20 mouse cellular contexts compared by ENCODE assay signal in the genomic region with DNA sequence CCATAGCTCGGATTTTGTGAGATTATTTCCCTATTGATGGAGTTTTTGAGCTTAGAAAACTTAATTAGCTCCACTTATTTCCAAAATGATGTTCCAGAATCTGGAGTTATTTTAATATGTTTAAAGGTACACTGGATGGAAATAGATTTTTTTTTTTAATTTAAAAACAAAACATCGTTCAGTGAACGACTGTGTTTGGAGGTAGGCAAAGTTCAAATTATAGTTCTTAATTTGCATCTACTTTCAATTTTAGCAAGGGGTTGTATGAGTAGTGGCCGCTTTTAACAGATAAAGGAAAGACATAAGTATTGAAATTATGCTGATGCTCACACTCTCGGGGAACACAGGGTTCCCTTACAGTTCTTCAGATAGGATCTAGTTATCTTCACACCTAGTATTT.
A peak's percentile ranks its signal among the peaks of the same experiment; 100 is the strongest.
DNase-seq lines count a peak whose midpoint lies in the region; ATAC-seq and TF ChIP-seq lines count a peak whose summit lies in the region.
"Had no signal": no experiment of that assay in that cellular context is flagged by ENCODE, and none has a peak within 500 bp of the region (broad histone marks: within the 10 kb centered on the region; RNA-seq: fewer than 3 reads in every experiment).

No protein-coding gene starts in this region.

- peaks cover 4% of the 10 kb centered on the region for H3K4me1 ChIP-seq in heart, postnatal 0 days (ENCODE audit: control insufficient read depth, insufficient read depth)
- peaks cover 5% of the 10 kb centered on the region for H3K4me1 ChIP-seq in heart, embryonic 10.5 days
- peaks cover 12% of the 10 kb centered on the region; the same call in 1 of the 2 replicates for H3K4me1 ChIP-seq in embryonic facial prominence, embryonic 13.5 days
- H3K4me1 ChIP-seq in limb, embryonic 13.5 days = peaks cover 4% of the 10 kb centered on the region; the same call in 1 of the 2 replicates

- H3K4me3 ChIP-seq in gastrocnemius, adult 2 months = peak overlapping the region; percentile 32
- H3K4me3 ChIP-seq in heart, postnatal 0 days (ENCODE audit: low read depth, low read length) = no peak overlapping the region
- H3K4me3 ChIP-seq in heart, embryonic 10.5 days = no peak overlapping the region
- H3K4me3 ChIP-seq in embryonic facial prominence, embryonic 13.5 days = peak overlapping the region; percentile 10; the same call in 1 of the 2 replicates
- no peak overlapping the region for H3K4me3 ChIP-seq in limb, embryonic 13.5 days
- H3K4me3 ChIP-seq: layer of hippocampus, adult 2 months; lung, embryonic 15.5 days had no signal

- whole genome bisulfite sequencing in heart, postnatal 0 days = 78% methylated on average over 5 of the region's 5 CpGs
- WGBS in heart, embryonic 10.5 days = 69% methylated on average over 5 of the region's 5 CpGs
- WGBS in embryonic facial prominence, embryonic 13.5 days = 66% methylated on average over 5 of the region's 5 CpGs
- 79% methylated on average over 5 of the region's 5 CpGs for WGBS in limb, embryonic 13.5 days

- no peak for DNase-seq in gastrocnemius, adult 2 months
- no peak for DNase-seq in gastrocnemius, adult 8-10 months (ENCODE audit: low spot score in 2 of 2)
- no peak for DNase-seq in heart, postnatal 0 days (ENCODE audit: low spot score)
- DNase-seq in heart, embryonic 10.5 days (ENCODE audit: low spot score) = no peak
- DNase-seq in left cerebral cortex, postnatal 4 days = no peak
- DNase-seq: B cell, adult 2 months; cerebellum, adult 8-10 months; gastrocnemius, postnatal 25 days; heart, postnatal 14 days; kidney, adult 18-20 months; kidney, postnatal 10 days; lung, postnatal 4 days; right cerebral cortex, postnatal 4 days had no signal

- no peaks in the 10 kb centered on the region for H3K36me3 ChIP-seq in heart, postnatal 0 days (replicated peaks; ENCODE audit: control insufficient read depth, insufficient read depth, low read length)
- H3K36me3 ChIP-seq in heart, embryonic 10.5 days = no peaks in the 10 kb centered on the region
- H3K36me3 ChIP-seq in embryonic facial prominence, embryonic 13.5 days = no peaks in the 10 kb centered on the region
- no peaks in the 10 kb centered on the region for H3K36me3 ChIP-seq in limb, embryonic 13.5 days
- H3K36me3 ChIP-seq: lung, embryonic 15.5 days had no signal

- H3K9ac ChIP-seq in heart, postnatal 0 days (replicated peaks; ENCODE audit: low read depth, low read length) = no peak overlapping the region
- H3K9ac ChIP-seq in embryonic facial prominence, embryonic 13.5 days = no peak overlapping the region
- no peak overlapping the region for H3K9ac ChIP-seq in limb, embryonic 13.5 days
- H3K9ac ChIP-seq: liver, embryonic 14.5 days; lung, embryonic 15.5 days had no signal

- H3K9me3 ChIP-seq in heart, postnatal 0 days (replicated peaks; ENCODE audit: control insufficient read depth, low read length) = no peaks in the 10 kb centered on the region
- H3K9me3 ChIP-seq in heart, embryonic 10.5 days = no peaks in the 10 kb centered on the region
- no peaks in the 10 kb centered on the region for H3K9me3 ChIP-seq in embryonic facial prominence, embryonic 13.5 days
- no peaks in the 10 kb centered on the region for H3K9me3 ChIP-seq in limb, embryonic 13.5 days
- H3K9me3 ChIP-seq: lung, embryonic 15.5 days had no signal

- H3K27me3 ChIP-seq in heart, postnatal 0 days (ENCODE audit: control insufficient read depth, insufficient read depth, low read length) = no peaks in the 10 kb centered on the region
- no peaks in the 10 kb centered on the region for H3K27me3 ChIP-seq in heart, embryonic 10.5 days (ENCODE audit: insufficient read depth, poor library complexity, severe bottlenecking)
- H3K27me3 ChIP-seq in embryonic facial prominence, embryonic 13.5 days = no peaks in the 10 kb centered on the region
- H3K27me3 ChIP-seq in limb, embryonic 13.5 days = 0 out of 2 replicates have a peak, but pooled peaks cover 2% of the 10 kb centered on the region
- H3K27me3 ChIP-seq: lung, embryonic 15.5 days had no signal

- no peak for TF ChIP-seq CTCF in gastrocnemius, adult 2 months (IDR thresholded peaks at IDR 0.05)
- TF ChIP-seq CTCF in heart, postnatal 0 days (IDR thresholded peaks at IDR 0.05; ENCODE audit: low read depth) = no peak

- TF ChIP-seq EP300 in heart, postnatal 0 days (IDR thresholded peaks at IDR 0.05; ENCODE audit: low read depth) = no peak

- intact Hi-C loops in gastrocnemius, adult 2 months (cut with DNase I) = no loop called here
- intact Hi-C loops in left cerebral cortex, postnatal 4 days (cut with DNase I) = no loop called here

- no peak for ATAC-seq in heart, postnatal 0 days (ENCODE audit: insufficient read depth, low read depth)
- ATAC-seq in embryonic facial prominence, embryonic 13.5 days (ENCODE audit: insufficient number of reproducible peaks, insufficient read depth, low FRiP score, low TSS enrichment, low read depth) = no peak
- no peak for ATAC-seq in limb, embryonic 13.5 days (ENCODE audit: low FRiP score, low read depth)
- ATAC-seq: midbrain, embryonic 16.5 days had no signal

- no peak overlapping the region for H3K27ac ChIP-seq in gastrocnemius, adult 2 months
- H3K27ac ChIP-seq in heart, postnatal 0 days (ENCODE audit: low read depth) = no peak overlapping the region
- no peak overlapping the region for H3K27ac ChIP-seq in heart, embryonic 10.5 days
- no peak overlapping the region for H3K27ac ChIP-seq in embryonic facial prominence, embryonic 13.5 days
- no peak overlapping the region for H3K27ac ChIP-seq in limb, embryonic 13.5 days
- H3K27ac ChIP-seq: layer of hippocampus, adult 2 months; liver, embryonic 14.5 days; lung, embryonic 15.5 days; stomach, postnatal 0 days had no signal

- H3K4me2 ChIP-seq in heart, postnatal 0 days (ENCODE audit: low read depth, low read length) = peak overlapping the region; percentile 14; the same call in 1 of the 2 replicates
- peak overlapping the region; percentile 42 for H3K4me2 ChIP-seq in embryonic facial prominence, embryonic 13.5 days
- H3K4me2 ChIP-seq in limb, embryonic 13.5 days (replicated peaks) = peak overlapping the region; percentile 43; the same call in 1 of the 2 replicates
- H3K4me2 ChIP-seq: lung, embryonic 15.5 days had no signal

Comparison
In these comparisons a context has a peak if more than half of its experiments do, and no peak if none do; other contexts are left out.
1. H3K4me3 ChIP-seq: peak in gastrocnemius, adult 2 months (single experiment) and embryonic facial prominence, embryonic 13.5 days (single experiment); none in heart, postnatal 0 days (single experiment), heart, embryonic 10.5 days (single experiment) and limb, embryonic 13.5 days (single experiment).
2. Peak in every context shown above with its lines, with median percentiles within 50 percentile points of each other: H3K4me2 ChIP-seq.